Mouse (Mus musculus) embryo, embryonic 10 days (tissue): ENCODE results near the gene Map2k6.
"Not testable (repeated sequence)": the region's sequence is repeated elsewhere in the genome, so short reads cannot be mapped to it uniquely, and the experiment has no call there.

Experiments used
- DNase-seq: peaks from one replicate; pipeline ENCODE4 v3.0.0-alpha.2; 2015; ENCODE audit warnings: low spot score

Gene Map2k6

GRCm38 (mm10) chr11:110398553-110399239, at the start of gene Map2k6:
Map2k6 (plus strand) TSS chr11:110399122.
- DNase-seq: peak; percentile 96

GRCm38 (mm10) chr11:110354261-110354660, 44.7 kb upstream of the Map2k6 start:
- no peak for DNase-seq

- DNase-seq: not testable (repeated sequence)
These were observed 43.8 kb upstream of the Map2k6 start for GRCm38 (mm10) chr11:110355131-110355530.

- peak; percentile 46 for DNase-seq
These were observed 41.0 kb upstream of the Map2k6 start for GRCm38 (mm10) chr11:110357756-110358551.

GRCm38 (mm10) chr11:110365016-110365415, 33.9 kb upstream of the Map2k6 start:
- DNase-seq: peak; percentile 54

GRCm38 (mm10) chr11:110366902-110367301, 32.0 kb upstream of the Map2k6 start:
- DNase-seq: no peak

GRCm38 (mm10) chr11:110367638-110368037, 31.3 kb upstream of the Map2k6 start:
- no peak for DNase-seq

GRCm38 (mm10) chr11:110369312-110370019, 29.5 kb upstream of the Map2k6 start:
- DNase-seq: peak; percentile 22

- DNase-seq: no peak
These were observed 27.1 kb upstream of the Map2k6 start for GRCm38 (mm10) chr11:110371827-110372226.

- no peak for DNase-seq
These were observed 26.5 kb upstream of the Map2k6 start for GRCm38 (mm10) chr11:110372266-110372954.

- no peak for DNase-seq
These were observed 24.9 kb upstream of the Map2k6 start for GRCm38 (mm10) chr11:110374036-110374435.

GRCm38 (mm10) chr11:110379661-110380309, 19.1 kb upstream of the Map2k6 start:
- peak; percentile 74 for DNase-seq

- no peak for DNase-seq
These were observed 18.6 kb upstream of the Map2k6 start for GRCm38 (mm10) chr11:110380310-110380668.

GRCm38 (mm10) chr11:110385487-110385886, 13.4 kb upstream of the Map2k6 start:
- no peak for DNase-seq

- peak; percentile 31 for DNase-seq
These were observed 6.2 kb upstream of the Map2k6 start for GRCm38 (mm10) chr11:110392763-110393162.

- no peak for DNase-seq
These were observed 4.0 kb upstream of the Map2k6 start for GRCm38 (mm10) chr11:110394788-110395452.

- DNase-seq: peak; percentile 58
These were observed 2.8 kb upstream of the Map2k6 start for GRCm38 (mm10) chr11:110396085-110396484.

GRCm38 (mm10) chr11:110399240-110400150, 573 bp downstream of the Map2k6 start:
- DNase-seq: peak; percentile 15

- no peak for DNase-seq
These were observed 1.4 kb downstream of the Map2k6 start for GRCm38 (mm10) chr11:110400283-110400682.

GRCm38 (mm10) chr11:110402671-110403070, 3.7 kb downstream of the Map2k6 start:
- DNase-seq: peak; percentile 34
